Mouse (Mus musculus) kidney, adult 9 months (tissue): ENCODE data around the gene Oprm1.

ENCODE experiments used
- DNase-seq: peaks from one replicate; pipeline ENCODE4 v3.0.0; 2022

Gene Oprm1

DNA sequence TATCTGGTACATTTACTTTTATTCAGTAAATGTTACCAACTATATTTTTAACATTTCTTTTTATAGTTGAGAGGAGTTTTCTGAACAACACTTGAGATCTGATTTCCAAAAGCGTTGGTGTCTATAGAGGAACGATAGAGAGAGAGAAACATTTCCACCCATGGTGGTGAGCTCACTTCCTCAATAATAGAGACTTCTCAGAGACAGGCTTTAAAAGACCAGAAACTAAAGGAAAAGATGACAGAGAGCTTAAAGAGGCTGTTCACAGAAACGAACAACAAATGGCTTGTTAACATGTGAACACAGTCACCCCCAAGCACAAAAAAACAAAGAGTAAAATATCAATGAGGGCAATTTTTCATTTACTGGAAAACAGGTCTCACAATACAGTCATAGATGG lies 291.6 kb downstream of the Oprm1 start:
- no peak for DNase-seq

DNA sequence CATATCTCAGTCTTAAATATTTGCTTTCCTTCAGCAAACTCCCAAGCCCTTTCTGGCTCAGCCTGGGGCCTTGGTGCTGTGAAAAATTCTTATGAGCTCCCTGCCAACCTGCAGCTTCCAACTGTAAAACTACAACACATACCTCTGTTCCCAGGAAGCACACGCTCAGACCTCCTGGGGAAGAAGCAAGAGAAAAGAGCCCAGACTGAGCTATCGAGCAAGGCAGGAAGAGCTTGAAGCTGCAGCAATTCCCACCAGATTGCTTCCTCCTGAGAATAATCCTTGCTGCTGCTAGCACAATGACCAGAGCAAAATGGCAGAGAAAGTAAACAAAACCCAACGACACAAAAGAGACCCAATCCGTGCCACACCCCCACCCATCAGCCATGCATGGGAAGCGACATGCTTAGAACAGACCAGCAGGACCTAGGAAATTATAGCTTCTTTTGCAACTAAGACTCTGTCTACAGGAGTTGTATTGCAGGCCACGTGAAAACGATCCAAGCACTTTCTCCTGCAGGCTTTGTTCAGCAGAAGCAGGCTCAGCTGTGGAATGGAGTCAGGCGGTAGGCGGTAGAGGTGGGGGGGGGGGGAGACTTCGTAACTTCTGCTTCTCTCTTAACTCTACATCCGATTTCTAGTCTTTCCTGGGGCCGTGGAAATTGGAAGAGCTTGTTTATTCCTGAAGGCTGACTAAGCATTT lies 294.2 kb downstream of the Oprm1 start, which contains the start of gene Ipcef1:
TSS of gene Ipcef1 (minus strand) at position 164 of the 703 bp plus-strand sequence.
- DNase-seq, result no peak

GRCm38 (mm10) chr10:7054560-7055205 lies 296.4 kb downstream of the Oprm1 start:
- DNase-seq, result peak; percentile 66

DNA sequence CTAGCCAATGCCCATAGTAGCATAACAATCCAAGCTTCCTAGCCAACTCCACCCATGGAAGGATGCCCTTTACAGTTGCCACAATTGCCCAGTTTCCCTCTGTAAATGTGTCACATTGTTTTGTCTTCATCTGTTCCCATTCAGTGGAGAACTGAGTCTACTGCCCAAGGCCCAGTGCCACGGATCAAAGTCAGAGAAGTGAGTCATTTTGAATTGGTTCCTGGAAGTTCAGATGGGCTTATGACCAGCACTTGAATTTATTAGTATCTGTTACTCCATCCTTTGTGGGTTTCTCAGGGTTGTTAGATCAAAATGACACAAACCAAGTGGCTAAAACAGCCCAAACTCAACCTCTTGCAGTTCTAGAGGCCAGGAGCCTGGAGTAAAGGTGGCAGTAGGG lies 299.2 kb downstream of the Oprm1 start:
- no peak for DNase-seq

GRCm38 (mm10) chr10:7060326-7060725 lies 302.0 kb downstream of the Oprm1 start:
- no peak for DNase-seq

- no peak for DNase-seq
Observed at GRCm38 (mm10) chr10:7062993-7063392, 304.7 kb downstream of the Oprm1 start.

- DNase-seq, result no peak
Observed at GRCm38 (mm10) chr10:7063752-7064457, 305.6 kb downstream of the Oprm1 start.

DNA sequence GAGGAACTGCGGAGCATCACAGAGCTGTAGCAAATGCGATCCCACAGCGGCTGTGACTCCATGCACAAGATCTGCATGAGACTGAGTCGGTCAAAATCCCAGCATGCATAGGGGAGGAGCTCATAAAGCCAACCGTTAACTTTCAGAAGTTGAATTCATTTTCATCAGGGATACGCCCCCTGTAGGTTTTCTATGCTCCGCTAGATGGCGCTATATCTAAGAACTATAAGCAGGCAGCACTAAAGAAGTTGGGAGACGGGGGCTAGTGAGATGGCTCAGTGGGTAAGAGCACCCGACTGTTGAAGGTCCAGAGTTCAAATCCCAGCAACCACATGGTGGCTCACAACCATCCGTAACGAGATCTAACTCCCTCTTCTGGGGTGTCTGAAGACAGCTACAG lies 310.3 kb downstream of the Oprm1 start:
- no peak for DNase-seq

- no peak for DNase-seq
Observed at GRCm38 (mm10) chr10:7069090-7069489, 310.8 kb downstream of the Oprm1 start.

DNA sequence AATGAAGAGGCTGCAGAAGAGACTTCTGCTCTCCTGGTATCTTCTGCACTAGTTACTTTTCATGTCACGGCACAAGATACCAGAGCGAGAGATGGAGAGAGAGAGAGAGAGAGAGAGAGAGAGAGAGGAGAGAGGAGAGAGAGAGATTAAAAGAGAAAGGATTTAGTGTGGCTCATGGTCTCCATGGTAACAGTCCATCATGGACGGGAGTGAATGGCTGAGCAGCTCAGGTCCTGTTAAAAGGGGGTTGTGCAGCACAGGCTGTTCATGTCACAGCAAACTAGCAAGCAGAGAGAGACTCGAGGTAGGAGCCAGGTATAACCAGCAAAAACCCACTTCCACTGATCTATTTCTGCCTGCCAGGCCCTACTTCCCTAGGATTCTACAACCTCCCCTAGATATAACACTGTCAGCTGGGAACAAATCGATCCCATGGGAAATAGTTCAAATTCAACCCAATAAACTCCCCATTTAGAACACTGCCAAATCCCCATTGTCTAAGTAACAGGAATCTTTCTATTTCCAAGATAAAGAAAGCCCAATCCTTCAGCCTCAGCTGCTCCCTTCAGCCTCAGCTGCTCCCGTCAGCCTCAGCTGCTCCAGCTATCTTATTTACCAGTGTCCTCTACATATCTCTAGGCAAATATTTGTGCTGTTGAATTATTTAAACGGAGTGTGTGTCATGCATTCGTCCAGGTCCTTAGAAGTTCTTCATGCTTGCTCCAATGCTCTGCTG lies 312.0 kb downstream of the Oprm1 start:
- no peak for DNase-seq

DNA sequence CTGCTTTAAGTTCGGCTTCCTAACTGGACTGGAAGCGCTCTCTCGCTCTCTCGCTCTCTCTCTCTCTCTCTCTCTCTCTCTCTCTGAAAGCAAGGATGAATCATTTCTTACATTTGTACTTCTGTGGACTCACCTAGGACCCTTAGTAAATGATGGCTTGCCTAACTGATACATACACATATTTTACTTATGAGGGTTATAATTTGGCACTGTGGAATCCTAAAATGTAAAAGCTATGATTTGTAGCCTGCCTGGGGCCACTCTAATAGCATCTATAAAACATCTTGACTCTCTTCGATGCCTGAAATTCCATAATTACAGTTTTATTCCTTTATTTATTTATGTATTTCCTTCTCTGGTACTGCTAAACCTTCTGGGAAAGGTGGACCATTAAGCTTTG lies 312.6 kb downstream of the Oprm1 start:
- DNase-seq, result no peak

- DNase-seq, result no peak
Observed at GRCm38 (mm10) chr10:7074231-7074630, 315.9 kb downstream of the Oprm1 start.

- DNase-seq, result no peak
Observed at GRCm38 (mm10) chr10:7075661-7076060, 317.4 kb downstream of the Oprm1 start.

- DNase-seq, result peak; percentile 73
Observed at GRCm38 (mm10) chr10:7076201-7076600, 317.9 kb downstream of the Oprm1 start.

DNA sequence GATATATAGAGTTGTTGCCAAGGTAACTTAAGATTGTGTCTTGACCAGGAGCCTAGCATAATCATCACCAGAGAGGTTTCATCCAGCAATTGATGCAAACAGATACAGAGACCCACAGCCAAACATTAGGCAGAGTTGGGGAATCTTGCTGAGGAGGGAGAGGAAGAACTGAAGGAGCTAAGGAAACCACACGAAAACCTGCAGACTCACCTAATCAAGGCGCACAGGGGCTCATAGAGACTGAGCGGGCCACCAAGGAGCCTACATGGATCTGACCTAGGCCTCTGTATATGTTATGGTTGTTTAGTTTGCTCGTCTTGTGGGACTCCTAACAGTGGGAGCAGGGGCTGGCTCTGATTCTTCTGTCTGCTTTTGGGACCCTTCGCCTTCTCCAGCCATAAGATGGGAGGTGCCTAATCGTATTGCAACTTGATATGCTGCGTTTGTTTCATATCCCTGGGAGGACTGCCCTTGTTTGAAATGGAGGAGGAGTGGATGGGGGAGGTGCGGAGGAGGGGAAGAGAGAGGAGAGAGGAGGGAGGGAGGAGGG lies 318.4 kb downstream of the Oprm1 start:
- DNase-seq, result no peak

DNA sequence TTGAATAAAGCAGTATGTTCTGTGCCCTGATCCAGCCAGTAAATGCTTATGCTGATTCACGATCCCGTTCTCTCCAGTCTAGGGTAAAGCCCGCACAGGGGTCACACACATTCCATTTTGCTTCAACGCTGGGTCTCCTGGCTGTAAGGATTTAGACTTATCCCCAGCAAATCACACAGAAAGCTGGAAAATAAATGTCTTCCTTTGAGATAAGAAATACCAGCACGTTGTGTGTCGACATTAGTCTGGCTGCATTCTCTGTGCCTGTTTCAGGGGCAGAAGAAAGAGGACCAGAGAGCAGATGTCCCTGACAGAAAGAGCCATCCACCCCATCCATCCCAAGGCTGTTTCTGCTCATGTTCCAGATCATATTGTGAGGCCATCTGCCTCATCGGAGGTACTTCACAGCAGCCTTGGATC lies 319.1 kb downstream of the Oprm1 start:
- no peak for DNase-seq

DNA sequence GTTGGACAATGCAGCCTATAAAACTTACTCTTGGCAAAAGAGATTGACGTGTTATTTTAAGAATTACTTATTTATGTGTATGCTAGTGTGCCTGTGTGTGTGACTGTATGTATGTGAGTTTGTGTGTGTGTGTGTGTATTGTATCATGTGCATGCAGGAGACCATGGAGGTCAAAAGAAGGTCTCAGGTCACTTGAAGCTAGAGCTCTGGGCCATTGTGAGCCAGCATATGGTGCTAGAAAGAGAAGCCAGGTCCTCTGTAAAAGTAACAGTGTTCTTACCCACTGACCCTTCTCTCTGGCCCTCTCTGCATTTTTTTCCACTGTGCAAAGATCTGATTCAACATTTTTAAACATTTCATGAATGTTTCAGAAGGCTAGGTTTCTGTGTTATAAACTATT lies 319.7 kb downstream of the Oprm1 start:
- DNase-seq, result no peak
